Mouse (Mus musculus) kidney, adult 2 months (tissue): ENCODE measurements around the gene Aqp11.

ENCODE experiments used
- CTCF ChIP-seq: fragments of 200-500 bp; conservative IDR thresholded peaks from 2 replicates; pipeline ENCODE4 v1.5.1; 2011; ENCODE audit warnings: low read depth, mild to moderate bottlenecking, control low read depth, low read length, moderate library complexity, mixed read lengths; ENCODE audit not compliant: insufficient read depth, insufficient read length
- POLR2A ChIP-seq: fragments of 200-500 bp; IDR thresholded peaks from one replicate; pipeline ENCODE4 v1.6.1; 2011; ENCODE audit warnings: low read depth, low read length, control low read depth

DNA sequence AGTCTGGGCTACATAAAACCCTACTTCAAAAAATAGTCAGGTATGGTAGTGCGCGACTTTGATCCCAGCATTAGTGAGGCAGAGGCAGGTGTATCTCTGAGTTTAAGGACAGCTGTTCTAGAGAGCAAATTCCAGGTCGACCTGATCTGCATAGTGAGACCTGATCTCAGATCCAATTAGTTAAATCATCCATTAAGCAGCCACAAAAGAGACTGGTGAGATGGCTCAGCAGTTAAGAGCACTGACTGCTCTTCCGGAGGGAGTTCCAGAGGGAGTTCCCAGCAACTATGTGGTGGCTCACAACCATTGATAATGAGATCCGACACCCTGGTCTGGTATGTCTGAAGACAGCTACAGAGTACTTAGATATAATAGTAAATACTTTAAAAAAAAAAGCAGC, 45.4 kb upstream of the Aqp11 start:
- TF ChIP-seq CTCF (no peak), POLR2A (no peak)
